ENCODE assay signal across 15 mouse cellular contexts in genomic region chr15:8655251-8655650, GRCm38 (mm10). TPM values are rescaled to one million over a fixed set of nuclear protein-coding genes. Genes with fewer than 3 reads are reported as not detected.
DNase-seq lines count a peak whose midpoint lies in the region; ATAC-seq and TF ChIP-seq lines count a peak whose summit lies in the region.
"Had no signal": no experiment of that assay in that cellular context is flagged by ENCODE, and none has a peak within 500 bp of the region (broad histone marks: within the 10 kb centered on the region; RNA-seq: fewer than 3 reads in every experiment).

No protein-coding gene starts in this region.

- H3K27me3 ChIP-seq in forebrain, embryonic 10.5 days (ENCODE audit: poor library complexity, severe bottlenecking): no peaks in the 10 kb centered on the region
- no peaks in the 10 kb centered on the region for H3K27me3 ChIP-seq in forebrain, embryonic 11.5 days (ENCODE audit: control insufficient read depth, insufficient read depth, low read length)
- no peaks in the 10 kb centered on the region for H3K27me3 ChIP-seq in heart, postnatal 0 days (ENCODE audit: control insufficient read depth, insufficient read depth, low read length)
- no peaks in the 10 kb centered on the region for H3K27me3 ChIP-seq in heart, embryonic 11.5 days (ENCODE audit: control insufficient read depth, insufficient read depth, low read length)
- H3K27me3 ChIP-seq in midbrain, embryonic 13.5 days: no peaks in the 10 kb centered on the region
- no peaks in the 10 kb centered on the region for H3K27me3 ChIP-seq in midbrain, embryonic 10.5 days (ENCODE audit: low read depth, poor library complexity, severe bottlenecking)
- H3K27me3 ChIP-seq: hindbrain, embryonic 12.5 days; midbrain, embryonic 15.5 days had no signal

- H3K4me1 ChIP-seq in forebrain, embryonic 10.5 days: peaks cover 27% of the 10 kb centered on the region
- H3K4me1 ChIP-seq in forebrain, embryonic 11.5 days (replicated peaks; ENCODE audit: control insufficient read depth, insufficient read depth, low read length): peaks cover 7% of the 10 kb centered on the region
- peaks cover 6% of the 10 kb centered on the region for H3K4me1 ChIP-seq in heart, postnatal 0 days (ENCODE audit: control insufficient read depth, insufficient read depth)
- 0 out of 2 replicates have a peak, but pooled peaks cover 6% of the 10 kb centered on the region for H3K4me1 ChIP-seq in heart, embryonic 11.5 days (ENCODE audit: control insufficient read depth, insufficient read depth, low read length)
- H3K4me1 ChIP-seq in midbrain, embryonic 13.5 days (replicated peaks): peaks cover 16% of the 10 kb centered on the region
- peaks cover 29% of the 10 kb centered on the region for H3K4me1 ChIP-seq in midbrain, embryonic 10.5 days

- no peaks in the 10 kb centered on the region for H3K36me3 ChIP-seq in forebrain, embryonic 10.5 days (replicated peaks)
- H3K36me3 ChIP-seq in forebrain, embryonic 11.5 days (ENCODE audit: control insufficient read depth, insufficient read depth, low read length): no peaks in the 10 kb centered on the region
- H3K36me3 ChIP-seq in heart, postnatal 0 days (replicated peaks; ENCODE audit: control insufficient read depth, insufficient read depth, low read length): no peaks in the 10 kb centered on the region
- H3K36me3 ChIP-seq in heart, embryonic 11.5 days (ENCODE audit: control insufficient read depth, insufficient read depth, low read length): no peaks in the 10 kb centered on the region
- H3K36me3 ChIP-seq in midbrain, embryonic 13.5 days: 0 out of 2 replicates have a peak, but pooled peaks cover 2% of the 10 kb centered on the region
- H3K36me3 ChIP-seq in midbrain, embryonic 10.5 days: no peaks in the 10 kb centered on the region
- H3K36me3 ChIP-seq: hindbrain, embryonic 12.5 days; liver, embryonic 12.5 days; midbrain, embryonic 15.5 days had no signal

- intact Hi-C loops in left cerebral cortex, adult 2 months (cut with DNase I): no loop called here
- intact Hi-C loops in left cerebral cortex, postnatal 14 days (cut with DNase I): no loop called here

- no peak for TF ChIP-seq EP300 in heart, postnatal 0 days (IDR thresholded peaks at IDR 0.05; ENCODE audit: low read depth)

- no peaks in the 10 kb centered on the region for H3K9me3 ChIP-seq in forebrain, embryonic 10.5 days
- no peaks in the 10 kb centered on the region for H3K9me3 ChIP-seq in forebrain, embryonic 11.5 days (ENCODE audit: control insufficient read depth, low read length)
- H3K9me3 ChIP-seq in heart, postnatal 0 days (replicated peaks; ENCODE audit: control insufficient read depth, low read length): no peaks in the 10 kb centered on the region
- no peaks in the 10 kb centered on the region for H3K9me3 ChIP-seq in heart, embryonic 11.5 days (replicated peaks; ENCODE audit: control insufficient read depth, low read length)
- no peaks in the 10 kb centered on the region for H3K9me3 ChIP-seq in midbrain, embryonic 13.5 days
- no peaks in the 10 kb centered on the region for H3K9me3 ChIP-seq in midbrain, embryonic 10.5 days (replicated peaks)
- H3K9me3 ChIP-seq: hindbrain, embryonic 12.5 days; liver, embryonic 12.5 days; midbrain, embryonic 15.5 days had no signal

- TF ChIP-seq CTCF in heart, postnatal 0 days (IDR thresholded peaks at IDR 0.05; ENCODE audit: low read depth): no peak
- no peak for TF ChIP-seq CTCF in left cerebral cortex, adult 2 months (IDR thresholded peaks at IDR 0.05)

- H3K9ac ChIP-seq in forebrain, embryonic 11.5 days (ENCODE audit: low read length): no peak overlapping the region
- H3K9ac ChIP-seq in heart, postnatal 0 days (replicated peaks; ENCODE audit: low read depth, low read length): no peak overlapping the region
- no peak overlapping the region for H3K9ac ChIP-seq in heart, embryonic 11.5 days (ENCODE audit: low read depth, low read length)
- no peak overlapping the region for H3K9ac ChIP-seq in midbrain, embryonic 13.5 days (replicated peaks)
- H3K9ac ChIP-seq: hindbrain, embryonic 12.5 days; liver, embryonic 12.5 days; midbrain, embryonic 15.5 days had no signal

- DNase-seq in forebrain, embryonic 10.5 days (ENCODE audit: extremely low spot score, low spot score): no peak
- no peak for DNase-seq in forebrain, embryonic 11.5 days (ENCODE audit: low spot score)
- no peak for DNase-seq in heart, postnatal 0 days (ENCODE audit: low spot score)
- DNase-seq in midbrain, embryonic 10.5 days (ENCODE audit: low spot score): no peak
- no peak for DNase-seq in left cerebral cortex, adult 2 months (ENCODE audit: extremely low spot score in 1 of 2, low spot score in 2 of 2)
- DNase-seq in left cerebral cortex, postnatal 14 days (ENCODE audit: low spot score in 2 of 2): no peak
- DNase-seq: cerebellum, adult 18-20 months; kidney, adult 18-20 months; lung, postnatal 4 days; thymus, postnatal 25 days had no signal

- no peak for ATAC-seq in forebrain, embryonic 11.5 days (replicated peaks; ENCODE audit: low FRiP score)
- ATAC-seq in heart, postnatal 0 days (ENCODE audit: insufficient read depth, low read depth): no peak
- ATAC-seq in heart, embryonic 11.5 days (replicated peaks; ENCODE audit: insufficient number of reproducible peaks, low FRiP score, low TSS enrichment): no peak
- ATAC-seq in midbrain, embryonic 13.5 days: no peak
- ATAC-seq: liver, embryonic 12.5 days; midbrain, embryonic 15.5 days had no signal

- WGBS in forebrain, embryonic 10.5 days: 70% methylated on average over 9 of the region's 9 CpGs
- WGBS in forebrain, embryonic 11.5 days: 71% methylated on average over 9 of the region's 9 CpGs
- WGBS in heart, postnatal 0 days: 67% methylated on average over 9 of the region's 9 CpGs
- 75% methylated on average over 9 of the region's 9 CpGs for WGBS in heart, embryonic 11.5 days (ENCODE audit: insufficient replicate concordance)
- 68% methylated on average over 9 of the region's 9 CpGs for WGBS in midbrain, embryonic 13.5 days
- WGBS in midbrain, embryonic 10.5 days: 64% methylated on average over 9 of the region's 9 CpGs

- no peak overlapping the region for H3K4me3 ChIP-seq in forebrain, embryonic 10.5 days
- no peak overlapping the region for H3K4me3 ChIP-seq in forebrain, embryonic 11.5 days (ENCODE audit: low read depth, low read length)
- no peak overlapping the region for H3K4me3 ChIP-seq in heart, postnatal 0 days (ENCODE audit: low read depth, low read length)
- no peak overlapping the region for H3K4me3 ChIP-seq in heart, embryonic 11.5 days (ENCODE audit: low read depth, low read length)
- no peak overlapping the region for H3K4me3 ChIP-seq in midbrain, embryonic 13.5 days (replicated peaks)
- no peak overlapping the region for H3K4me3 ChIP-seq in midbrain, embryonic 10.5 days
- H3K4me3 ChIP-seq in left cerebral cortex, adult 2 months: no peak overlapping the region
- H3K4me3 ChIP-seq: hindbrain, embryonic 12.5 days; liver, embryonic 12.5 days; midbrain, embryonic 15.5 days had no signal

- 0 out of 2 replicates have a peak overlapping the region, but pooled peaks have one; percentile 44 for H3K27ac ChIP-seq in forebrain, embryonic 10.5 days
- H3K27ac ChIP-seq in forebrain, embryonic 11.5 days (ENCODE audit: low read depth, low read length): no peak overlapping the region
- H3K27ac ChIP-seq in heart, postnatal 0 days (ENCODE audit: low read depth): peak overlapping the region; percentile 30; the same call in 1 of the 2 replicates
- H3K27ac ChIP-seq in heart, embryonic 11.5 days (ENCODE audit: low read depth, low read length): no peak overlapping the region
- 0 out of 2 replicates have a peak overlapping the region, but pooled peaks have one; percentile 14 for H3K27ac ChIP-seq in midbrain, embryonic 13.5 days
- H3K27ac ChIP-seq in midbrain, embryonic 10.5 days (replicated peaks): no peak overlapping the region
- H3K27ac ChIP-seq in left cerebral cortex, adult 2 months: no peak overlapping the region
- H3K27ac ChIP-seq: hindbrain, embryonic 12.5 days; liver, embryonic 12.5 days; midbrain, embryonic 15.5 days had no signal

- H3K4me2 ChIP-seq in forebrain, embryonic 11.5 days (ENCODE audit: low read depth, low read length, severe bottlenecking): no peak overlapping the region
- H3K4me2 ChIP-seq in heart, postnatal 0 days (ENCODE audit: low read depth, low read length): no peak overlapping the region
- no peak overlapping the region for H3K4me2 ChIP-seq in heart, embryonic 11.5 days
- no peak overlapping the region for H3K4me2 ChIP-seq in midbrain, embryonic 13.5 days (replicated peaks)
- H3K4me2 ChIP-seq: hindbrain, embryonic 12.5 days; liver, embryonic 12.5 days; midbrain, embryonic 15.5 days had no signal

RNA-seq across cellular contexts. Expression of gene Slc1a3, which starts 55.3 kb away (rescaled TPM):
- 27.0 and 29.0 TPM in 2 replicates for polyA plus RNA-seq in forebrain, embryonic 10.5 days (2016; fragmentation: Nextera tagmentation; extraction: Ambion mirVana)
- 48.7 and 49.3 TPM in 2 replicates for polyA plus RNA-seq in forebrain, embryonic 11.5 days (2014; fragmentation: Nextera tagmentation; extraction: Ambion mirVana)
- 0.85 and 1.3 TPM in 2 replicates for total RNA-seq in heart, postnatal 0 days (2014; rRNA removed; ENCODE audit: low replicate concordance)
- 1.8 and 2.6 TPM in 2 replicates for polyA plus RNA-seq in heart, postnatal 0 days (2015; fragmentation: Nextera tagmentation; extraction: Ambion mirVana)
- 22.7 and 23.7 TPM in 2 replicates for polyA plus RNA-seq in heart, embryonic 11.5 days (2014; fragmentation: Nextera tagmentation; extraction: Ambion mirVana)
- polyA plus RNA-seq in midbrain, embryonic 13.5 days (2015; fragmentation: Nextera tagmentation; extraction: Ambion mirVana): 76.4 and 85.4 TPM in 2 replicates
- polyA plus RNA-seq in midbrain, embryonic 10.5 days (2016; fragmentation: Nextera tagmentation; extraction: Ambion mirVana): 23.5 and 30.2 TPM in 2 replicates
- 100 to 1,000 TPM; 294 to 295 TPM for total RNA-seq in left cerebral cortex, adult 2 months (2021)
- 100 to 1,000 TPM; 377 to 379 TPM for total RNA-seq in left cerebral cortex, postnatal 14 days (2021)

Comparison
In these comparisons a context has a peak if more than half of its experiments do, and no peak if none do; other contexts are left out.
1. H3K27ac ChIP-seq: peak in forebrain, embryonic 10.5 days (single experiment), heart, postnatal 0 days (single experiment) and midbrain, embryonic 13.5 days (single experiment); none in forebrain, embryonic 11.5 days (single experiment), heart, embryonic 11.5 days (single experiment), midbrain, embryonic 10.5 days (single experiment) and left cerebral cortex, adult 2 months (single experiment).